Mouse (Mus musculus): ENCODE data around the gene Tmem164. TPM values are rescaled to one million over a fixed set of nuclear protein-coding genes. Genes with fewer than 3 reads are reported as not detected.

Tmem164 gene
- polyA plus RNA-seq, 1 experiment from 2014 or later: 39.1 TPM

- H3K9me3 ChIP-seq (ENCODE audit: control insufficient read depth, low read length): no peaks in the 10 kb centered on the region
- no peak overlapping the region for H3K4me3 ChIP-seq (ENCODE audit: low read length)
- H3K4me1 ChIP-seq (ENCODE audit: control insufficient read depth, insufficient read depth, low read length): no peaks in the 10 kb centered on the region
- H3K36me3 ChIP-seq (ENCODE audit: control insufficient read depth, insufficient read depth, low read length): no peaks in the 10 kb centered on the region
- H3K27ac ChIP-seq (ENCODE audit: low read length): no peak overlapping the region
- ATAC-seq: no peak
- no peak overlapping the region for H3K9ac ChIP-seq (ENCODE audit: low read depth, low read length)
- no peak overlapping the region for H3K4me2 ChIP-seq (ENCODE audit: low read depth, low read length)
- 62% methylated on average over 1 of the region's 1 CpGs for WGBS
- H3K27me3 ChIP-seq (replicated peaks; ENCODE audit: control insufficient read depth, insufficient read depth, low read length): 0 out of 2 replicates have a peak, but pooled peaks cover 2% of the 10 kb centered on the region
These were observed 8.5 kb upstream of the Tmem164 start for GRCm38 (mm10) chrX:142672701-142673100.

- Histone ChIP-seq H3K4me2 (ENCODE audit: low read depth, low read length) (no peak overlapping the region), H3K27ac (ENCODE audit: low read length) (no peak overlapping the region), H3K27me3 (replicated peaks; ENCODE audit: control insufficient read depth, insufficient read depth, low read length) (no peaks in the 10 kb centered on the region), H3K9me3 (ENCODE audit: control insufficient read depth, low read length) (no peaks in the 10 kb centered on the region), H3K4me3 (ENCODE audit: low read length) (no peak overlapping the region), H3K36me3 (ENCODE audit: control insufficient read depth, insufficient read depth, low read length) (no peaks in the 10 kb centered on the region), H3K9ac (ENCODE audit: low read depth, low read length) (no peak overlapping the region), H3K4me1 (ENCODE audit: control insufficient read depth, insufficient read depth, low read length) (no peaks in the 10 kb centered on the region)
- ATAC-seq: no peak
- WGBS: 50% methylated on average over 3 of the region's 3 CpGs
These were observed 4.0 kb upstream of the Tmem164 start for GRCm38 (mm10) chrX:142677193-142677592.

GRCm38 (mm10) chrX:142678499-142679474 lies 2.4 kb upstream of the Tmem164 start:
- Histone ChIP-seq H3K27ac (ENCODE audit: low read length) (no peak overlapping the region), H3K9me3 (ENCODE audit: control insufficient read depth, low read length) (no peaks in the 10 kb centered on the region), H3K4me1 (ENCODE audit: control insufficient read depth, insufficient read depth, low read length) (peaks cover 2% of the 10 kb centered on the region; the same call in 1 of the 2 replicates), H3K27me3 (replicated peaks; ENCODE audit: control insufficient read depth, insufficient read depth, low read length) (no peaks in the 10 kb centered on the region), H3K36me3 (ENCODE audit: control insufficient read depth, insufficient read depth, low read length) (no peaks in the 10 kb centered on the region), H3K9ac (ENCODE audit: low read depth, low read length) (no peak overlapping the region), H3K4me2 (ENCODE audit: low read depth, low read length) (no peak overlapping the region), H3K4me3 (ENCODE audit: low read length) (no peak overlapping the region)
- WGBS: 57% methylated on average over 13 of the region's 13 CpGs
- ATAC-seq: no peak

DNA sequence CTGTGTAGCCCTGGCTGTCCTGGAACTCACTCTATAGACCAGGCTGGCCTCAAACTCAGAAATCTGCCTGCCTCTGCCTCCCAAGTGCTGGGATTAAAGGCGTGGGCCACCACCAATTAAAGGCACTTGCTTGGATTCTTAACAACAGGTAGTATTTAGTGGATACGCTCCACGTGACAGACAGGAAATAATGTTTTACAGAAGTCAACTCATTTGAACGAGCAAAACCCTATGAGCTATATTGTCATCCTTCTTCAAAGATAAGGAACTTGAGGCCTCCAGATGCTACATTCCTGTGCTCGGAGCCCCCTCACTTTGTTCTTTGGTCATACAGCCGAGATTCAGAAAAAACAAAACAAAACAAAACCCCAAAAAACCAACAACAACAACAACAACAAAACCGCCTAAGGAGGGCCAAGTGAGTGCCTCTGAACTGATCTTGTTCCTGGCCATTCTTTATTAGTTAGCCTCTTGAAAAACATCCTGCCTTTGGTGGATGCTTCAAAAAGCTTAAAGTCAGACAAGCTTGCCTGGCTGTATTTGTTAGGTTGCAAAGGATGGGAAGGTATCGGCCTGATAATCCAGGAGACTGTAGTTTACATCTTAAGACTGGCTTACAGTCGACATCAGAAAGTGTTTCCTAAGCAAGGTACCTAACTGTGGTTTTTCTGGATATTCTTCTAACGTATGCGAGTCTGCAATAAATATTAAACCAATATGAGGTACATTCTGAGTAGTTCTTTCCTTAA lies 1.5 kb upstream of the Tmem164 start:
- peak overlapping the region; percentile 63 for H3K9ac ChIP-seq (ENCODE audit: low read depth, low read length)
- ATAC-seq: no peak
- peak overlapping the region; percentile 63 for H3K4me3 ChIP-seq (ENCODE audit: low read length)
- 41% methylated on average over 11 of the region's 11 CpGs for WGBS
- no peaks in the 10 kb centered on the region for H3K9me3 ChIP-seq (ENCODE audit: control insufficient read depth, low read length)
- H3K36me3 ChIP-seq (ENCODE audit: control insufficient read depth, insufficient read depth, low read length): no peaks in the 10 kb centered on the region
- peaks cover 2% of the 10 kb centered on the region; the same call in 1 of the 2 replicates for H3K4me1 ChIP-seq (ENCODE audit: control insufficient read depth, insufficient read depth, low read length)
- H3K27me3 ChIP-seq (replicated peaks; ENCODE audit: control insufficient read depth, insufficient read depth, low read length): no peaks in the 10 kb centered on the region
- peak overlapping the region; percentile 52 for H3K4me2 ChIP-seq (ENCODE audit: low read depth, low read length)
- peak overlapping the region; percentile 96 for H3K27ac ChIP-seq (ENCODE audit: low read length)

DNA sequence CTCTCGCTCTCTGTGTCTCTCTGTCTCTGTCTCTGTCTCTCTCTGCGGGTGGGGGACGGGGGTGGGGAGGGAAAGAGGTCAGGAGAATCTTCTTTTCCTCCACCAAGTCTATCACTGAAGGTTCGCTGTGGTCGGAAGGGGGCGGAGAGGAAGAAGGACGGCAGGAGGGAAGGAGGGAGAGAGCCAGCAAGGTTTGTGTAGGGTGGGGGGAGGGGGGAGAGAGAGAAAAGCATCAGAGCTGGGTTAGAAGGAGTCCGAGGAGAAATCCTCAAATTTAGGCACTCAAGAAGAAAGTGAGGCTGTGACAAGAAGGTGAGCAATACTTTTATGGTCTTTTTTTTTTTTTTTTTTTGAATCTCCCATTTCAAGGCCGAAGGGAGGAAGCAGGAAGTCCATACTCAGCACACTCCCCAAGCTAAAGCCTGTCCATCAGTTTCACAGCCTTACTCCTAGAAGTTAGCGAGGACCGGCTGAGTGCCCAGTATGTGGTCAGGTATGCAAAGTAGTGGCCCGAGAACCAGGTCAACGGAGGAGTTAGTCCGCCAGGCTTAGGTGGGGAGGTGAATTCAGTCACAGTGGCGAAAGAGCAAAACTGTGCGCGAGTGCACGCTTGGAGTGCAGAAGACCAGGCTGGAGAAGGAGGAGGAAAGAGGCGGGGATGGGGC lies 683 bp upstream of the Tmem164 start:
- Histone ChIP-seq H3K4me3 (ENCODE audit: low read length) (peak overlapping the region; percentile 63), H3K27ac (ENCODE audit: low read length) (peak overlapping the region; percentile 96), H3K9ac (ENCODE audit: low read depth, low read length) (peak overlapping the region; percentile 63), H3K4me1 (ENCODE audit: control insufficient read depth, insufficient read depth, low read length) (peaks cover 2% of the 10 kb centered on the region; the same call in 1 of the 2 replicates), H3K36me3 (ENCODE audit: control insufficient read depth, insufficient read depth, low read length) (no peaks in the 10 kb centered on the region), H3K27me3 (replicated peaks; ENCODE audit: control insufficient read depth, insufficient read depth, low read length) (no peaks in the 10 kb centered on the region), H3K9me3 (ENCODE audit: control insufficient read depth, low read length) (no peaks in the 10 kb centered on the region), H3K4me2 (ENCODE audit: low read depth, low read length) (peak overlapping the region; percentile 52)
- ATAC-seq: peak; percentile 61
- WGBS: 19% methylated on average over 19 of the region's 19 CpGs

DNA sequence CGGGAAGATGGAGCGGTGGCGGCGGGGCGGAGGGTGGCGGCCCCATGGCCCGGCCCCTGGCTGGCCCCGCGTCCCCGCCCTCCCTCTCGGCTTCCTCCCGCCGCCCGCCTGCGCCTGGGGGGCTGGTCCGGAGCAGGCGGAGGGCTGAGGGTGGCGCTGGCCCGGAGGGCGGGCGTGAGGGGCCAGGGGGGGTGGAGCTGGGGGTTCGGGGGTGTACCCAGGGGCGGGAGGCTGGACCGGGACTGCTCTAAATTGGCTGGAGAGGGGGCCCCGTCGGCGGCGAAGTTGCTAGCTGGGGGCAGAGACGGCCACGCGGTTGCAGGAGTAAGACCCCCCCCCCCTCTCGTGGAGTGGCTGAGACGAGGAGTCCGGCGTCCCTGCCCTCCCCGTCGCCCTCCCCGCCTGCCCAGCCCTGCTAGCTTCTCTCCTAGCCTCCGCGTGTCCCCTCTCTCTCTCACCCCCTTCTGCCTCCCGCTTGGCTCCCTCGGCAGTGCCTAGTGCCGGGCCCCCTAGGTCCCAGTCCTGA lies 473 bp downstream of the Tmem164 start:
- H3K27ac ChIP-seq (ENCODE audit: low read length): peak overlapping the region; percentile 96

GRCm38 (mm10) chrX:142682176-142682820 lies 1.1 kb downstream of the Tmem164 start:
- Histone ChIP-seq H3K27ac (ENCODE audit: low read length) (peak overlapping the region; percentile 96), H3K4me3 (ENCODE audit: low read length) (peak overlapping the region; percentile 63), H3K36me3 (ENCODE audit: control insufficient read depth, insufficient read depth, low read length) (no peaks in the 10 kb centered on the region), H3K9me3 (ENCODE audit: control insufficient read depth, low read length) (no peaks in the 10 kb centered on the region), H3K4me2 (ENCODE audit: low read depth, low read length) (peak overlapping the region; percentile 77), H3K9ac (ENCODE audit: low read depth, low read length) (peak overlapping the region; percentile 78), H3K4me1 (ENCODE audit: control insufficient read depth, insufficient read depth, low read length) (peaks cover 2% of the 10 kb centered on the region; the same call in 1 of the 2 replicates), H3K27me3 (replicated peaks; ENCODE audit: control insufficient read depth, insufficient read depth, low read length) (no peaks in the 10 kb centered on the region)
- no peak for ATAC-seq
- WGBS: 20% methylated on average over 28 of the region's 28 CpGs

More for the DNA sequence above, 473 bp downstream of the Tmem164 start:
- whole genome bisulfite sequencing: 12% methylated on average over 5 of the region's 43 CpGs
- Histone ChIP-seq H3K9ac (ENCODE audit: low read depth, low read length) (peak overlapping the region; percentile 78), H3K4me1 (ENCODE audit: control insufficient read depth, insufficient read depth, low read length) (peaks cover 2% of the 10 kb centered on the region; the same call in 1 of the 2 replicates), H3K36me3 (ENCODE audit: control insufficient read depth, insufficient read depth, low read length) (no peaks in the 10 kb centered on the region), H3K4me3 (ENCODE audit: low read length) (peak overlapping the region; percentile 63), H3K9me3 (ENCODE audit: control insufficient read depth, low read length) (no peaks in the 10 kb centered on the region), H3K4me2 (ENCODE audit: low read depth, low read length) (peak overlapping the region; percentile 77), H3K27me3 (replicated peaks; ENCODE audit: control insufficient read depth, insufficient read depth, low read length) (no peaks in the 10 kb centered on the region)
- ATAC-seq: peak; percentile 91

DNA sequence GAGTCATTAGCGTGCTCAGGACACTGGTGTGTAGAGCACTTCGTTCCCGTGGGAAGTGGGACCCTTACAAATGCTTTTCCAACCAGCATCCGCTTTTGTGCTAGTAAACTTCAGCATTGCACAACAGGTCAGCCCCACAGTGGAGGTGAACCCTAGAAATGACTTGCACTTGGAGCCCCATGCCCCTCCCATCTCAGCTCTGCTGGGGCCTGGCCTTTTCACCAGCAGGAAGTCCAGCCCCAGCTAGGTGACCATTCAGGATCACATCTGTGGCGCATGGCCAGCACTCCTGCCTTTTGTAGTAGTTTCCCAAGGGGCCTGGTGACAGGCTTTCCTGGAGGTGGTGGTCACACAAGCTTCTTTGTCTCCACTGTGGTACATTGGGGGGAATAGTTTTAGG lies 1.8 kb downstream of the Tmem164 start:
- Histone ChIP-seq H3K4me3 (ENCODE audit: low read length) (peak overlapping the region; percentile 63), H3K4me1 (ENCODE audit: control insufficient read depth, insufficient read depth, low read length) (peaks cover 2% of the 10 kb centered on the region; the same call in 1 of the 2 replicates), H3K9me3 (ENCODE audit: control insufficient read depth, low read length) (no peaks in the 10 kb centered on the region), H3K36me3 (ENCODE audit: control insufficient read depth, insufficient read depth, low read length) (no peaks in the 10 kb centered on the region), H3K4me2 (ENCODE audit: low read depth, low read length) (peak overlapping the region; percentile 77), H3K9ac (ENCODE audit: low read depth, low read length) (peak overlapping the region; percentile 78), H3K27ac (ENCODE audit: low read length) (peak overlapping the region; percentile 96), H3K27me3 (replicated peaks; ENCODE audit: control insufficient read depth, insufficient read depth, low read length) (no peaks in the 10 kb centered on the region)
- ATAC-seq: no peak
- 19% methylated on average over 5 of the region's 5 CpGs for WGBS
